Mouse (Mus musculus): ENCODE data around the gene Pde3b.
"Not testable (repeated sequence)": the region's sequence is repeated elsewhere in the genome, so short reads cannot be mapped to it uniquely, and the experiment has no call there.

Pde3b gene

GRCm38 (mm10) chr7:114414421-114415335 is at the start of gene Pde3b:
TSS of gene Pde3b (plus strand) at chr7:114415281.
- DNase-seq (ENCODE audit: low spot score): peak; percentile 77

GRCm38 (mm10) chr7:114402130-114402529 is 13.0 kb upstream of the Pde3b start:
- no peak for DNase-seq (ENCODE audit: low spot score)

GRCm38 (mm10) chr7:114415336-114416020 is 397 bp downstream of the Pde3b start:
- DNase-seq (ENCODE audit: low spot score): peak; percentile 63

- DNase-seq (ENCODE audit: low spot score): peak; percentile 59
Measured at GRCm38 (mm10) chr7:114416021-114416845, 1.2 kb downstream of the Pde3b start.

- DNase-seq (ENCODE audit: low spot score): not testable (repeated sequence)
Measured at GRCm38 (mm10) chr7:114419331-114419730, 4.2 kb downstream of the Pde3b start.

GRCm38 (mm10) chr7:114420918-114421317 is 5.8 kb downstream of the Pde3b start:
- no peak for DNase-seq (ENCODE audit: low spot score)

GRCm38 (mm10) chr7:114422224-114422623 is 7.1 kb downstream of the Pde3b start:
- DNase-seq (ENCODE audit: low spot score): no peak

- DNase-seq (ENCODE audit: low spot score): no peak
Measured at GRCm38 (mm10) chr7:114429768-114430167, 14.7 kb downstream of the Pde3b start.

GRCm38 (mm10) chr7:114431966-114432365 is 16.9 kb downstream of the Pde3b start:
- no peak for DNase-seq (ENCODE audit: low spot score)

GRCm38 (mm10) chr7:114439726-114440125 is 24.6 kb downstream of the Pde3b start:
- no peak for DNase-seq (ENCODE audit: low spot score)

GRCm38 (mm10) chr7:114440494-114440893 is 25.4 kb downstream of the Pde3b start:
- no peak for DNase-seq (ENCODE audit: low spot score)

- no peak for DNase-seq (ENCODE audit: low spot score)
Measured at GRCm38 (mm10) chr7:114452876-114453275, 37.8 kb downstream of the Pde3b start.

- DNase-seq (ENCODE audit: low spot score): no peak
Measured at GRCm38 (mm10) chr7:114453300-114453990, 38.4 kb downstream of the Pde3b start.

- no peak for DNase-seq (ENCODE audit: low spot score)
Measured at GRCm38 (mm10) chr7:114454858-114455257, 39.8 kb downstream of the Pde3b start.

GRCm38 (mm10) chr7:114456904-114457303 is 41.8 kb downstream of the Pde3b start:
- no peak for DNase-seq (ENCODE audit: low spot score)

- no peak for DNase-seq (ENCODE audit: low spot score)
Measured at GRCm38 (mm10) chr7:114459909-114460308, 44.8 kb downstream of the Pde3b start.

GRCm38 (mm10) chr7:114461727-114462126 is 46.6 kb downstream of the Pde3b start:
- DNase-seq (ENCODE audit: low spot score): no peak

GRCm38 (mm10) chr7:114466358-114466757 is 51.3 kb downstream of the Pde3b start:
- no peak for DNase-seq (ENCODE audit: low spot score)

GRCm38 (mm10) chr7:114472471-114472870 is 57.4 kb downstream of the Pde3b start:
- no peak for DNase-seq (ENCODE audit: low spot score)

GRCm38 (mm10) chr7:114474889-114475288 is 59.8 kb downstream of the Pde3b start:
- no peak for DNase-seq (ENCODE audit: low spot score)

- DNase-seq (ENCODE audit: low spot score): no peak
Measured at GRCm38 (mm10) chr7:114477884-114478283, 62.8 kb downstream of the Pde3b start.

- DNase-seq (ENCODE audit: low spot score): no peak
Measured at GRCm38 (mm10) chr7:114478901-114479300, 63.8 kb downstream of the Pde3b start.

Data from retina, embryonic 14.5 days (tissue).